Mouse (Mus musculus) stomach, embryonic 16.5 days (tissue): ENCODE data around the gene Asb8. TPM values are rescaled to one million over a fixed set of nuclear protein-coding genes. Genes with fewer than 3 reads are reported as not detected.

Experiments used
- polyA plus RNA-seq: library from polyadenylated mRNA; unstranded; fragments of >200 nt; fragmentation: Nextera tagmentation; extraction: Ambion mirVana; gene quantifications from 2 replicates; pipeline ENCODE4 v1.2.1, GENCODE M21; 2015

Gene Asb8
- polyA plus RNA-seq, 1 experiment from 2014 or later = 46.4 TPM

Other genes starting within 250 kb of the Asb8 start
- gene Tmem106c, start 201.4 kb downstream of the Asb8 start, polyA plus RNA-seq = 43.1 and 45.3 TPM in 2 replicates
- 0.59 and 0.85 TPM in 2 replicates for gene Col2a1, start 160.9 kb downstream of the Asb8 start, polyA plus RNA-seq
- gene Pfkm, start 73.0 kb downstream of the Asb8 start, polyA plus RNA-seq = 32.5 and 45.5 TPM in 2 replicates
- gene Senp1, start 71.9 kb downstream of the Asb8 start, polyA plus RNA-seq = 24.2 and 24.9 TPM in 2 replicates
- 1.7 and 1.9 TPM in 2 replicates for gene Ccdc184, start 1.5 kb upstream of the Asb8 start, polyA plus RNA-seq
- not detected in 2 replicates for gene Olfr288, start 29.9 kb upstream of the Asb8 start, polyA plus RNA-seq
- not detected in 2 replicates for gene Gm44579, start 55.4 kb upstream of the Asb8 start, polyA plus RNA-seq
- gene Olfr287, start 55.4 kb upstream of the Asb8 start, polyA plus RNA-seq = not detected in 2 replicates
- gene Olfr286, start 68.8 kb upstream of the Asb8 start, polyA plus RNA-seq = not detected in 2 replicates
- gene H1fnt, start 91.7 kb upstream of the Asb8 start, polyA plus RNA-seq = not detected in 2 replicates
- gene Zfp641, start 130.5 kb upstream of the Asb8 start, polyA plus RNA-seq = 0.50 and 0.66 TPM in 2 replicates
- not detected in 2 replicates for gene Olfr285, start 151.7 kb upstream of the Asb8 start, polyA plus RNA-seq
- not detected in 2 replicates for gene Olfr284, start 175.4 kb upstream of the Asb8 start, polyA plus RNA-seq
- not detected in 2 replicates for gene Olfr283, start 215.3 kb upstream of the Asb8 start, polyA plus RNA-seq